Mouse (Mus musculus) liver, embryonic 13.5 days (tissue): ENCODE measurements around the gene Grm8. TPM values are rescaled to one million over a fixed set of nuclear protein-coding genes. Genes with fewer than 3 reads are reported as not detected.

Experiments used
- ATAC-seq: fragments of 200-750 bp; cut with Nextera tagmentation; 2 replicates; pipeline ENCODE4 v1.8.0; 2017; ENCODE audit warnings: low read depth, mild to moderate bottlenecking, moderate number of reproducible peaks, moderate library complexity
- DNase-seq: peaks from one replicate; pipeline ENCODE4 v3.0.0; 2022
- H3K27ac ChIP-seq: fragments of 300-500 bp; sonication (generic); 2 replicates; pipeline ENCODE4 v1.5.1; 2015; ENCODE audit warnings: moderate library complexity, mild to moderate bottlenecking, inconsistent platforms
- H3K27me3 ChIP-seq: fragments of 300-500 bp; sonication (generic); 2 replicates; pipeline ENCODE4 v1.6.1; 2015; ENCODE audit warnings: mild to moderate bottlenecking, inconsistent platforms
- H3K36me3 ChIP-seq: fragments of 300-500 bp; sonication (generic); 2 replicates; pipeline ENCODE4 v1.6.1; 2015; ENCODE audit warnings: mild to moderate bottlenecking, inconsistent platforms
- H3K4me1 ChIP-seq: fragments of 300-500 bp; sonication (generic); replicated peaks from 2 replicates; pipeline ENCODE4 v1.6.1; 2015; ENCODE audit warnings: inconsistent platforms
- H3K4me2 ChIP-seq: fragments of 300-500 bp; sonication (generic); 2 replicates; pipeline ENCODE4 v1.6.1; 2015; ENCODE audit warnings: inconsistent platforms, mild to moderate bottlenecking, moderate library complexity
- H3K4me3 ChIP-seq: fragments of 300-500 bp; sonication (generic); replicated peaks from 2 replicates; pipeline ENCODE4 v1.5.1; 2015; ENCODE audit warnings: mild to moderate bottlenecking, inconsistent platforms
- H3K9ac ChIP-seq: fragments of 300-500 bp; sonication (generic); 2 replicates; pipeline ENCODE4 v1.6.1; 2015; ENCODE audit warnings: mild to moderate bottlenecking, inconsistent platforms
- H3K9me3 ChIP-seq: fragments of 300-500 bp; sonication (generic); replicated peaks from 2 replicates; pipeline ENCODE4 v1.6.1; 2016; ENCODE audit warnings: inconsistent platforms
- WGBS: fragments of 180-500 bp; shearing (Covaris S2); methylation state at CpG from one replicate; pipeline ENCODE4 v1.1.7; 2015; ENCODE audit not compliant: insufficient replicate concordance; 5-methylcytosine and 5-hydroxymethylcytosine counted together
- polyA plus RNA-seq: library from polyadenylated mRNA; unstranded; fragments of >200 nt; fragmentation: Nextera tagmentation; extraction: Ambion mirVana; gene quantifications from 2 replicates; pipeline ENCODE4 v1.2.1, GENCODE M21; 2015

Gene Grm8
- polyA plus RNA-seq, 1 experiment from 2014 or later, result 0.05 TPM

GRCm38 (mm10) chr6:28032006-28032405 lies 103.0 kb downstream of the Grm8 start:
- 73% methylated on average over 4 of the region's 4 CpGs for WGBS
- no peak for ATAC-seq
- Histone ChIP-seq H3K4me1 (no peaks in the 10 kb centered on the region), H3K9me3 (no peaks in the 10 kb centered on the region), H3K27ac (no peak overlapping the region), H3K36me3 (no peaks in the 10 kb centered on the region), H3K4me2 (no peak overlapping the region), H3K4me3 (no peak overlapping the region), H3K9ac (no peak overlapping the region), H3K27me3 (no peaks in the 10 kb centered on the region)
- DNase-seq, result no peak

- Histone ChIP-seq H3K27me3 (no peaks in the 10 kb centered on the region), H3K27ac (no peak overlapping the region), H3K4me1 (no peaks in the 10 kb centered on the region), H3K36me3 (no peaks in the 10 kb centered on the region), H3K9me3 (no peaks in the 10 kb centered on the region), H3K4me3 (no peak overlapping the region), H3K9ac (no peak overlapping the region), H3K4me2 (no peak overlapping the region)
- 37% methylated on average over 1 of the region's 1 CpGs for WGBS
- ATAC-seq (no peak), DNase-seq (no peak)
Observed at GRCm38 (mm10) chr6:28017653-28018052, 117.3 kb downstream of the Grm8 start.

GRCm38 (mm10) chr6:28007001-28007400 lies 128.0 kb downstream of the Grm8 start:
- H3K27ac ChIP-seq, result no peak overlapping the region
- H3K4me3 ChIP-seq, result no peak overlapping the region
- DNase-seq (no peak), ATAC-seq (no peak)
- H3K4me2 ChIP-seq, result no peak overlapping the region
- 67% methylated on average over 3 of the region's 3 CpGs for WGBS
- no peaks in the 10 kb centered on the region for H3K9me3 ChIP-seq
- H3K27me3 ChIP-seq, result no peaks in the 10 kb centered on the region
- no peaks in the 10 kb centered on the region for H3K4me1 ChIP-seq
- H3K9ac ChIP-seq, result no peak overlapping the region
- no peaks in the 10 kb centered on the region for H3K36me3 ChIP-seq

- Histone ChIP-seq H3K27ac (no peak overlapping the region), H3K27me3 (no peaks in the 10 kb centered on the region), H3K4me2 (no peak overlapping the region), H3K36me3 (no peaks in the 10 kb centered on the region), H3K9me3 (no peaks in the 10 kb centered on the region), H3K4me3 (no peak overlapping the region), H3K9ac (no peak overlapping the region), H3K4me1 (no peaks in the 10 kb centered on the region)
- DNase-seq (no peak), ATAC-seq (peak; percentile 58; the same call in 1 of the 2 replicates)
- WGBS, result 88% methylated on average over 2 of the region's 2 CpGs
Observed at GRCm38 (mm10) chr6:27997250-27997649, 137.7 kb downstream of the Grm8 start.

GRCm38 (mm10) chr6:27991241-27991640 lies 143.7 kb downstream of the Grm8 start:
- H3K36me3 ChIP-seq, result no peaks in the 10 kb centered on the region
- no peak overlapping the region for H3K4me3 ChIP-seq
- whole genome bisulfite sequencing, result 65% methylated on average over 4 of the region's 4 CpGs
- H3K9ac ChIP-seq, result no peak overlapping the region
- H3K4me2 ChIP-seq, result no peak overlapping the region
- H3K27ac ChIP-seq, result no peak overlapping the region
- ATAC-seq (no peak), DNase-seq (no peak)
- H3K9me3 ChIP-seq, result no peaks in the 10 kb centered on the region
- H3K27me3 ChIP-seq, result no peaks in the 10 kb centered on the region
- no peaks in the 10 kb centered on the region for H3K4me1 ChIP-seq

GRCm38 (mm10) chr6:27982598-27982997 lies 152.4 kb downstream of the Grm8 start:
- H3K27ac ChIP-seq, result no peak overlapping the region
- no peaks in the 10 kb centered on the region for H3K36me3 ChIP-seq
- WGBS, result 63% methylated on average over 3 of the region's 3 CpGs
- DNase-seq (no peak), ATAC-seq (no peak)
- H3K4me1 ChIP-seq, result no peaks in the 10 kb centered on the region
- H3K4me2 ChIP-seq, result no peak overlapping the region
- no peak overlapping the region for H3K4me3 ChIP-seq
- no peaks in the 10 kb centered on the region for H3K9me3 ChIP-seq
- H3K9ac ChIP-seq, result no peak overlapping the region
- no peaks in the 10 kb centered on the region for H3K27me3 ChIP-seq

- no peak overlapping the region for H3K4me3 ChIP-seq
- H3K9ac ChIP-seq, result no peak overlapping the region
- H3K27ac ChIP-seq, result no peak overlapping the region
- H3K4me2 ChIP-seq, result no peak overlapping the region
- DNase-seq (no peak), ATAC-seq (no peak)
- no peaks in the 10 kb centered on the region for H3K27me3 ChIP-seq
- no peaks in the 10 kb centered on the region for H3K4me1 ChIP-seq
- 33% methylated on average over 1 of the region's 1 CpGs for WGBS
- H3K9me3 ChIP-seq, result no peaks in the 10 kb centered on the region
- H3K36me3 ChIP-seq, result no peaks in the 10 kb centered on the region
Observed at GRCm38 (mm10) chr6:27982021-27982420, 153.0 kb downstream of the Grm8 start.

GRCm38 (mm10) chr6:27977361-27977760 lies 157.6 kb downstream of the Grm8 start:
- no peak for DNase-seq
- no peak overlapping the region for H3K9ac ChIP-seq
- ATAC-seq, result no peak
- no peak overlapping the region for H3K4me2 ChIP-seq
- H3K36me3 ChIP-seq, result no peaks in the 10 kb centered on the region
- H3K4me1 ChIP-seq, result no peaks in the 10 kb centered on the region
- no peaks in the 10 kb centered on the region for H3K27me3 ChIP-seq
- 80% methylated on average over 5 of the region's 5 CpGs for WGBS
- no peak overlapping the region for H3K27ac ChIP-seq
- no peak overlapping the region for H3K4me3 ChIP-seq
- no peaks in the 10 kb centered on the region for H3K9me3 ChIP-seq

- no peak overlapping the region for H3K9ac ChIP-seq
- H3K9me3 ChIP-seq, result no peaks in the 10 kb centered on the region
- ATAC-seq, result no peak
- H3K27ac ChIP-seq, result no peak overlapping the region
- H3K36me3 ChIP-seq, result no peaks in the 10 kb centered on the region
- 64% methylated on average over 2 of the region's 2 CpGs for WGBS
- no peaks in the 10 kb centered on the region for H3K27me3 ChIP-seq
- no peaks in the 10 kb centered on the region for H3K4me1 ChIP-seq
- H3K4me2 ChIP-seq, result no peak overlapping the region
- H3K4me3 ChIP-seq, result no peak overlapping the region
- no peak for DNase-seq
Observed at GRCm38 (mm10) chr6:27968859-27969258, 166.1 kb downstream of the Grm8 start.

- 53% methylated on average over 3 of the region's 3 CpGs for WGBS
- ATAC-seq (no peak), DNase-seq (no peak)
- Histone ChIP-seq H3K9me3 (no peaks in the 10 kb centered on the region), H3K4me1 (no peaks in the 10 kb centered on the region), H3K27ac (no peak overlapping the region), H3K4me2 (no peak overlapping the region), H3K9ac (no peak overlapping the region), H3K4me3 (no peak overlapping the region), H3K27me3 (no peaks in the 10 kb centered on the region), H3K36me3 (no peaks in the 10 kb centered on the region)
Observed at GRCm38 (mm10) chr6:27967037-27967436, 167.9 kb downstream of the Grm8 start.

GRCm38 (mm10) chr6:27965237-27965636 lies 169.7 kb downstream of the Grm8 start:
- H3K4me1 ChIP-seq, result no peaks in the 10 kb centered on the region
- 54% methylated on average over 2 of the region's 2 CpGs for WGBS
- ATAC-seq (no peak), DNase-seq (no peak)
- no peak overlapping the region for H3K27ac ChIP-seq
- no peaks in the 10 kb centered on the region for H3K9me3 ChIP-seq
- no peak overlapping the region for H3K4me2 ChIP-seq
- H3K36me3 ChIP-seq, result no peaks in the 10 kb centered on the region
- H3K9ac ChIP-seq, result no peak overlapping the region
- no peaks in the 10 kb centered on the region for H3K27me3 ChIP-seq
- H3K4me3 ChIP-seq, result no peak overlapping the region

GRCm38 (mm10) chr6:27963887-27964286 lies 171.1 kb downstream of the Grm8 start:
- Histone ChIP-seq H3K4me2 (no peak overlapping the region), H3K9me3 (no peaks in the 10 kb centered on the region), H3K36me3 (no peaks in the 10 kb centered on the region), H3K9ac (no peak overlapping the region), H3K4me1 (no peaks in the 10 kb centered on the region), H3K4me3 (no peak overlapping the region), H3K27me3 (no peaks in the 10 kb centered on the region), H3K27ac (no peak overlapping the region)
- DNase-seq, result no peak
- 50% methylated on average over 1 of the region's 1 CpGs for WGBS
- ATAC-seq, result no peak
